Mouse (Mus musculus) ovary, postnatal 10 days (tissue): Measurements from ENCODE around the gene 4632433K11Rik.
"Not testable (repeated sequence)": the region's sequence is repeated elsewhere in the genome, so short reads cannot be mapped to it uniquely, and the experiment has no call there.

Experiments used
- DNase-seq: peaks from one replicate; pipeline ENCODE4 v3.0.0; 2022; ENCODE audit warnings: low spot score

The 4632433K11Rik gene

GRCm38 (mm10) chr7:5056651-5057263 lies 22.8 kb downstream of the 4632433K11Rik start:
- DNase-seq, result no peak

- DNase-seq, result no peak
These were observed 23.5 kb downstream of the 4632433K11Rik start for GRCm38 (mm10) chr7:5057381-5057780.

GRCm38 (mm10) chr7:5057804-5058203 lies 23.9 kb downstream of the 4632433K11Rik start:
- DNase-seq, result no peak

GRCm38 (mm10) chr7:5058631-5059030 lies 24.7 kb downstream of the 4632433K11Rik start:
- no peak for DNase-seq

GRCm38 (mm10) chr7:5059421-5059820 lies 25.5 kb downstream of the 4632433K11Rik start:
- DNase-seq, result no peak

GRCm38 (mm10) chr7:5060239-5060731 lies 26.4 kb downstream of the 4632433K11Rik start:
- no peak for DNase-seq

GRCm38 (mm10) chr7:5060944-5061773 lies 27.2 kb downstream of the 4632433K11Rik start:
- DNase-seq, result peak; percentile 98

GRCm38 (mm10) chr7:5061774-5062359 lies 27.9 kb downstream of the 4632433K11Rik start, which contains the start of gene U2af2:
TSS of gene U2af2 (plus strand) at chr7:5062143.
- peak; percentile 74 for DNase-seq

GRCm38 (mm10) chr7:5062360-5063001 lies 28.6 kb downstream of the 4632433K11Rik start:
- DNase-seq, result no peak

- no peak for DNase-seq
These were observed 31.0 kb downstream of the 4632433K11Rik start for GRCm38 (mm10) chr7:5064886-5065285.

- no peak for DNase-seq
These were observed 39.7 kb downstream of the 4632433K11Rik start for GRCm38 (mm10) chr7:5073586-5073985.

GRCm38 (mm10) chr7:5074984-5075383 lies 41.1 kb downstream of the 4632433K11Rik start:
- no peak for DNase-seq

- DNase-seq, result no peak
These were observed 43.0 kb downstream of the 4632433K11Rik start for GRCm38 (mm10) chr7:5076931-5077330.

GRCm38 (mm10) chr7:5079365-5080009 lies 45.6 kb downstream of the 4632433K11Rik start:
- not testable (repeated sequence) for DNase-seq

GRCm38 (mm10) chr7:5080010-5080751 lies 46.3 kb downstream of the 4632433K11Rik start, which contains the start of gene Epn1:
TSS of gene Epn1 (plus strand) at chr7:5080235.
- peak; percentile 91 for DNase-seq

- DNase-seq, result no peak
These were observed 46.9 kb downstream of the 4632433K11Rik start for GRCm38 (mm10) chr7:5080815-5081214.

- no peak for DNase-seq
These were observed 47.3 kb downstream of the 4632433K11Rik start for GRCm38 (mm10) chr7:5081241-5081640.

- no peak for DNase-seq
These were observed 48.0 kb downstream of the 4632433K11Rik start for GRCm38 (mm10) chr7:5081939-5082338.

- no peak for DNase-seq
These were observed 49.6 kb downstream of the 4632433K11Rik start for GRCm38 (mm10) chr7:5083325-5084105.
